Mouse (Mus musculus): ENCODE results near the gene Kcnk5.

- TF ChIP-seq EP300 (IDR thresholded peaks at IDR 0.05) (no peak), CTCF (IDR thresholded peaks at IDR 0.05) (no peak)
These were observed 2.5 kb downstream of the Kcnk5 start for GRCm38 (mm10) chr14:20179080-20179479.
